Mouse (Mus musculus): ENCODE measurements around the gene Kctd17. TPM values are rescaled to one million over a fixed set of nuclear protein-coding genes. Genes with fewer than 3 reads are reported as not detected.

Kctd17 gene
- polyA plus RNA-seq, 2 experiments: 3.0 to 7.1 TPM

DNA sequence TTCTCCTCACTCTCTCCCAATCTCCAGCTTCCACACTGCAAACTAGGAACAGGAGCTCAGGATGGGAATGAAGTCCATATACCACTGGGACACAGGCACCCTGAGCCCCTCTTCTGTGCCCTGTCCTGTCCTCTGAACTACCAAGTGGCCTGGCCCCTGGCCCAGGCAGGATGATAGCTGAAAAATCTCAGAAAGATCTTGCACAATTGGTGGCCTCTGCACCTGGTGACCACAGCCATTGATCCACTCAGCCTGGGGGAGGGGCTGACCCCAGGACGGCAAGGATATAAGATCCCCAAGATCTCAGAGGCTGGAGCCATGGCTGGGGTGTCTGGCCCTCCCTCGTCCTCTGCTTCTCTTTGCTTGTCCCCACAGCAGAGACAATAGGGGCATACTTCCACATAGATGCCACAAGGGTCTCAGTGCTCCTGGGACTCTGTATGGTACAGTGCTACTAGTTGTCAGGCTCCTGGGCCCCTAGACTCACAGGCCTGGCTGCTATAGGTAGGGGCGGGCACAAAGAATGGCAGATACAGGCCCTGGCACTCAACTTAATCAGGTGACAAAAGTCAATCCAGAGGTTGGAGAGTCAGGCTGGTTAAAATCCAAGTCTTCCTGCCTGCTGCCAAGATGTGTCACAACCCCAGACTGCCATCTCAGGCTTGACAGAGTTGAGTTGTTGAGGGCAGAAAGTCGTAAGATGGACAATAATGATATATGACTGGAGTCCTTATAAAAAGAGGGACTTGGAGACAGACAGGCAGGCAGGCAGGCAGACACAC is 42.3 kb downstream of the Kctd17 start:
- WGBS (ENCODE audit: insufficient replicate concordance): 53% methylated on average over 4 of the region's 4 CpGs
- no peaks in the 10 kb centered on the region for H3K36me3 ChIP-seq (replicated peaks; ENCODE audit: control insufficient read depth, insufficient read depth, low read depth)
- H3K9ac ChIP-seq (replicated peaks): no peak overlapping the region
- no peak for TF ChIP-seq EP300 (IDR thresholded peaks at IDR 0.05; ENCODE audit: low read depth)
- TF ChIP-seq CTCF (IDR thresholded peaks at IDR 0.05; ENCODE audit: low read depth): no peak
- no peak overlapping the region for H3K4me3 ChIP-seq (ENCODE audit: insufficient read depth in 1 of 2, low read depth in 2 of 2, low read length in 2 of 2)
- ATAC-seq (ENCODE audit: insufficient read depth) (peak; percentile 46; the same call in 1 of the 2 replicates), DNase-seq (ENCODE audit: low read depth in 3 of 3, low spot score in 3 of 3) (peak in 1 of 3 experiments; percentile 26)
- H3K4me2 ChIP-seq (ENCODE audit: low read depth): no peak overlapping the region
- no peak overlapping the region for H3K27ac ChIP-seq
- H3K4me1 ChIP-seq (replicated peaks; ENCODE audit: control insufficient read depth in 2 of 2, insufficient read depth in 2 of 2, low read length in 1 of 2): peaks cover 0 to 7% of the 10 kb centered on the region in 2 experiments; a peak in 2 of 4 replicates
- H3K9me3 ChIP-seq (ENCODE audit: control insufficient read depth, low read length): no peaks in the 10 kb centered on the region
- no peaks in the 10 kb centered on the region for H3K27me3 ChIP-seq (ENCODE audit: control insufficient read depth, insufficient read depth, low read length)

DNA sequence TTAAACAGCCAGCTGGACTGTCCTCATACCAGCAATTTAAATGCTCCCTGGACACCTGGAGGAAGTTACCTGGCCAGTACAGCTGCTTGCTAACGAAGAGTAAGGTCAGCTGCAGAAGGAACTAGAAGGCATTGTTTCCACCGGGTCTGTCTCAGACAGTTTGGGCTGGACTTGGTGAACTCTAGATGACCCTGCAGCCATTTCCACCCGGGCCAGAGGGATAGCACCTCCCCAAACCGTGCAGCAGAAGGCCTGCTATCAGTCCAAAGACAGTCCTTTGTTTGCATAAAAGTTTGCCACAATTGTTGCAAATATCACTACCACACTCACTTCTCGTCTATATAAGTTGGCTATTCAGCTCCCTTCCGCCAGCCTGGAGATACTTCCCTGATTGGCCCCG is 43.5 kb downstream of the Kctd17 start:
- Histone ChIP-seq H3K4me3 (ENCODE audit: insufficient read depth in 1 of 2, low read depth in 2 of 2, low read length in 2 of 2) (no peak overlapping the region), H3K27ac (no peak overlapping the region), H3K4me2 (ENCODE audit: low read depth) (no peak overlapping the region), H3K9ac (replicated peaks) (no peak overlapping the region), H3K9me3 (ENCODE audit: control insufficient read depth, low read length) (no peaks in the 10 kb centered on the region), H3K36me3 (replicated peaks; ENCODE audit: control insufficient read depth, insufficient read depth, low read depth) (no peaks in the 10 kb centered on the region), H3K4me1 (replicated peaks; ENCODE audit: control insufficient read depth in 2 of 2, insufficient read depth in 2 of 2, low read length in 1 of 2) (peaks cover 0 to 7% of the 10 kb centered on the region in 2 experiments; a peak in 2 of 4 replicates), H3K27me3 (ENCODE audit: control insufficient read depth, insufficient read depth, low read length) (no peaks in the 10 kb centered on the region)
- DNase-seq (ENCODE audit: low read depth in 3 of 3, low spot score in 3 of 3) (no peak), ATAC-seq (ENCODE audit: insufficient read depth) (no peak)
- WGBS (ENCODE audit: insufficient replicate concordance): 28% methylated on average over 7 of the region's 7 CpGs
- TF ChIP-seq EP300 (IDR thresholded peaks at IDR 0.05; ENCODE audit: low read depth) (no peak), CTCF (IDR thresholded peaks at IDR 0.05; ENCODE audit: low read depth) (no peak)

DNA sequence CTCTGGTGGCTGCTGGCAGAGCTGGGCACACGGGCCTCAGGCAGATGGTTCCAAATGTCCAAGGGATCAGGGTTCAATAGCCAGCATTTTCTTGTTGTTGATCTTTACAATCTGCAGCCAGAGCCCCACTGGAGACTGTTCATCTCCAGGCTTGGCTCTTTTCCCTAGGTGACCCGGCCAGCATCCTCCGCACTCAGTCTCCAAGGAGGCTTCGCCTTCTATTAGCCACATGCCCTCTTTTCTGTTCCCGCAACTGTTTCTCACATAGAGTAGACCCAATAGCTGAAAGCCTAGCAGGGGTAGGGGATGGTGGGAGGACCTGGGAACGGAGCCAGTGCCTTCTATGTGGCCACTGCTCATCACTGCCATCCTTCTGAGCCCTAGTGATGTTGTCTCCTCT is 45.1 kb downstream of the Kctd17 start:
- Histone ChIP-seq H3K4me1 (replicated peaks; ENCODE audit: control insufficient read depth in 2 of 2, insufficient read depth in 2 of 2, low read length in 1 of 2) (peaks cover 0 to 7% of the 10 kb centered on the region in 2 experiments; a peak in 2 of 4 replicates), H3K27me3 (ENCODE audit: control insufficient read depth, insufficient read depth, low read length) (no peaks in the 10 kb centered on the region), H3K27ac (no peak overlapping the region), H3K4me3 (ENCODE audit: insufficient read depth in 1 of 2, low read depth in 2 of 2, low read length in 2 of 2) (no peak overlapping the region), H3K36me3 (replicated peaks; ENCODE audit: control insufficient read depth, insufficient read depth, low read depth) (no peaks in the 10 kb centered on the region), H3K9me3 (ENCODE audit: control insufficient read depth, low read length) (no peaks in the 10 kb centered on the region), H3K4me2 (ENCODE audit: low read depth) (no peak overlapping the region), H3K9ac (replicated peaks) (no peak overlapping the region)
- TF ChIP-seq CTCF (IDR thresholded peaks at IDR 0.05; ENCODE audit: low read depth) (no peak), EP300 (IDR thresholded peaks at IDR 0.05; ENCODE audit: low read depth) (no peak)
- DNase-seq (ENCODE audit: low read depth in 3 of 3, low spot score in 3 of 3) (no peak), ATAC-seq (ENCODE audit: insufficient read depth) (no peak)
- WGBS (ENCODE audit: insufficient replicate concordance): 69% methylated on average over 6 of the region's 6 CpGs

DNA sequence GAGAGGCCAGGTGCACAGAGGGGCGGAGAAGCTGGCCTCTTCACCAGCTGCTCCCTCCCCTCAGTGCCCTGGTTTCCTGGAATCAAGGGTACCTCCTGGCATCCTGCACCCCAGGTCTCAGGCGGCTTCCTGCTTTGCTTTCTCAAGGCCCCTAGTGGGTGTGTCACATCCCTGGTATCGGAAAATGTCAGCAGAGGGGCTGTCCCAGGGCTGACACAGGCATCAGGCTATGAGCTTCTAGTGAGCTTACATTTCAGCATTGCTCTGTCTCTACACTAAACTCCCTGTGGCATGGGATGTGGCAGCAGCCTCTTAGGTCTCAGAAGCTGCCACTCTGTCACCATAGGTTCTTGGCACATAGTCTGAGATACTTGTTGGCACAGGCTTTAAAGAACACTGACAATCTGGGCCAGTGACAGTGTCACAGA is 47.3 kb downstream of the Kctd17 start:
- Histone ChIP-seq H3K27ac (no peak overlapping the region), H3K4me3 (ENCODE audit: insufficient read depth in 1 of 2, low read depth in 2 of 2, low read length in 2 of 2) (no peak overlapping the region), H3K9ac (replicated peaks) (no peak overlapping the region), H3K27me3 (ENCODE audit: control insufficient read depth, insufficient read depth, low read length) (no peaks in the 10 kb centered on the region), H3K36me3 (replicated peaks; ENCODE audit: control insufficient read depth, insufficient read depth, low read depth) (no peaks in the 10 kb centered on the region), H3K9me3 (ENCODE audit: control insufficient read depth, low read length) (no peaks in the 10 kb centered on the region), H3K4me2 (ENCODE audit: low read depth) (no peak overlapping the region), H3K4me1 (replicated peaks; ENCODE audit: control insufficient read depth in 2 of 2, insufficient read depth in 2 of 2, low read length in 1 of 2) (peaks cover 0 to 7% of the 10 kb centered on the region in 2 experiments; a peak in 2 of 4 replicates)
- TF ChIP-seq EP300 (IDR thresholded peaks at IDR 0.05; ENCODE audit: low read depth): no peak
- no peak for TF ChIP-seq CTCF (IDR thresholded peaks at IDR 0.05; ENCODE audit: low read depth)
- no peak for ATAC-seq (ENCODE audit: insufficient read depth)
- 37% methylated on average over 3 of the region's 3 CpGs for WGBS (ENCODE audit: insufficient replicate concordance)
- DNase-seq (ENCODE audit: low read depth in 3 of 3, low spot score in 3 of 3): no peak

DNA sequence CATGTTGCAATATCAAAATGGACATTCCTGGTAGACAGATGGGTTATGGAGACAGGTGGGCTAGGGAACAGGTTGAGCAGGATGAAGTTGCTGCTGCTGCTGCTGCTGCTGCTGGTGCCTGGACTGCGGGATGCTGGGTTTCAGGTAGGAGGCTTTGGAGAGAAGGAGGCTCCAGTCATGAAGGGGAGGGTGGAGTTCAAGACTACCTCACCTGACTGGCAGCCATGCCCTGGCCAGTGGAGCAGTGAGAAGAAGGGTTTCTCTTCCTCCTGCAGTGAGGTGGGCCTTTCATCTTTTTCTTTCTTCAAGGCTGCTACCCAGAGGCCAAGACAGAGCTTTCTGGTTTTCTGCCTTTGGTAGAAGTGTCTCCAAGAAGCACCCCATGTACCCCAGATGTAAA is 48.5 kb downstream of the Kctd17 start:
- TF ChIP-seq CTCF (IDR thresholded peaks at IDR 0.05; ENCODE audit: low read depth): no peak
- no peak for TF ChIP-seq EP300 (IDR thresholded peaks at IDR 0.05; ENCODE audit: low read depth)
- Histone ChIP-seq H3K4me3 (ENCODE audit: insufficient read depth in 1 of 2, low read depth in 2 of 2, low read length in 2 of 2) (no peak overlapping the region), H3K4me2 (ENCODE audit: low read depth) (no peak overlapping the region), H3K27me3 (ENCODE audit: control insufficient read depth, insufficient read depth, low read length) (no peaks in the 10 kb centered on the region), H3K27ac (no peak overlapping the region), H3K36me3 (replicated peaks; ENCODE audit: control insufficient read depth, insufficient read depth, low read depth) (no peaks in the 10 kb centered on the region), H3K9ac (replicated peaks) (no peak overlapping the region), H3K9me3 (ENCODE audit: control insufficient read depth, low read length) (no peaks in the 10 kb centered on the region), H3K4me1 (replicated peaks; ENCODE audit: control insufficient read depth in 2 of 2, insufficient read depth in 2 of 2, low read length in 1 of 2) (0 out of 4 replicates have a peak, but pooled peaks cover 0 to 2% of the 10 kb centered on the region in 2 experiments)
- ATAC-seq (ENCODE audit: insufficient read depth) (no peak), DNase-seq (ENCODE audit: low read depth in 3 of 3, low spot score in 3 of 3) (no peak)
- WGBS (ENCODE audit: insufficient replicate concordance): 70% methylated on average over 1 of the region's 1 CpGs
